Mouse (Mus musculus): ENCODE results near the gene Eif2d.

- no peak for TF ChIP-seq CTCF (conservative IDR thresholded peaks at IDR 0.05; ENCODE audit: low read length)
- no peak for TF ChIP-seq POU5F1 (IDR thresholded peaks at IDR 0.05; ENCODE audit: borderline replicate concordance, low read length)
- TF ChIP-seq NANOG (IDR thresholded peaks at IDR 0.05; ENCODE audit: borderline replicate concordance, low read length), result no peak
These were observed 36.5 kb upstream of the Eif2d start for GRCm38 (mm10) chr1:131116430-131117011.

Measured in E14TG2a.4 (cell line).